Mouse (Mus musculus) thymus, adult 2 months (tissue): ENCODE measurements around the gene Wdr66.

ENCODE experiments used
- CTCF ChIP-seq: fragments of 200-500 bp; IDR thresholded peaks from 2 replicates; pipeline ENCODE4 v1.5.1; 2012; ENCODE audit warnings: mild to moderate bottlenecking, control low read depth, low read length, moderate library complexity, borderline replicate concordance; ENCODE audit not compliant: control insufficient read depth, poor library complexity, insufficient read depth; ENCODE audit errors: extremely low read depth
- POLR2A ChIP-seq: fragments of 200-500 bp; IDR thresholded peaks from 2 replicates; pipeline ENCODE4 v1.6.1; 2012; ENCODE audit warnings: mild to moderate bottlenecking, low read length, control low read depth, moderate library complexity; ENCODE audit not compliant: control insufficient read depth, poor library complexity, insufficient read depth; ENCODE audit errors: extremely low read depth

GRCm38 (mm10) chr5:123296224-123296806 lies 44.4 kb downstream of the Wdr66 start:
- peak; percentile 41; the same call in 1 of the 2 replicates for TF ChIP-seq CTCF
- no peak for TF ChIP-seq POLR2A
